Comparison of ENCODE assay signal across 8 mouse cellular contexts in genomic region chr15:90678985-90679759, GRCm38 (mm10). TPM values are rescaled to one million over a fixed set of nuclear protein-coding genes. Genes with fewer than 3 reads are reported as not detected.
A peak's percentile ranks its signal among the peaks of the same experiment; 100 is the strongest.
DNase-seq lines count a peak whose midpoint lies in the region; ATAC-seq and TF ChIP-seq lines count a peak whose summit lies in the region.

Cpne8 (minus strand) TSS chr15:90679432.

- peak within 1 kb of the TSS; percentile 48 for H3K9ac ChIP-seq in embryonic facial prominence, embryonic 11.5 days (replicated peaks; ENCODE audit: low read length)
- H3K9ac ChIP-seq in limb, embryonic 11.5 days (ENCODE audit: low read length), result peak within 1 kb of the TSS; percentile 60
- H3K9ac ChIP-seq in midbrain, embryonic 11.5 days (ENCODE audit: low read length), result peak within 1 kb of the TSS; percentile 61

- peak; percentile 72 for ATAC-seq in embryonic facial prominence, embryonic 11.5 days (replicated peaks; ENCODE audit: insufficient number of reproducible peaks, low FRiP score, low TSS enrichment, low read depth)
- ATAC-seq in limb, embryonic 11.5 days (ENCODE audit: insufficient number of reproducible peaks, low FRiP score, low TSS enrichment, low read depth), result peak; percentile 69
- ATAC-seq in midbrain, embryonic 11.5 days (ENCODE audit: low FRiP score), result peak; percentile 85

- under 1% methylated on average over 50 of the region's 56 CpGs for WGBS in embryonic facial prominence, embryonic 11.5 days
- WGBS in limb, embryonic 11.5 days, result under 1% methylated on average over 51 of the region's 56 CpGs
- under 1% methylated on average over 40 of the region's 56 CpGs for WGBS in midbrain, embryonic 11.5 days
- 1% methylated on average over 51 of the region's 56 CpGs for WGBS in spleen, adult 2 months

- TF ChIP-seq CTCF in spleen, adult 2 months (IDR thresholded peaks at IDR 0.05; ENCODE audit: extremely low read depth, insufficient read depth, insufficient read length, insufficient replicate concordance), result no peak

- H3K9me3 ChIP-seq in embryonic facial prominence, embryonic 11.5 days (replicated peaks; ENCODE audit: control insufficient read depth, low read length), result no peaks in the 10 kb centered on the region
- no peaks in the 10 kb centered on the region for H3K9me3 ChIP-seq in limb, embryonic 11.5 days (ENCODE audit: control insufficient read depth, low read length)
- H3K9me3 ChIP-seq in midbrain, embryonic 11.5 days (ENCODE audit: control insufficient read depth, low read length), result no peaks in the 10 kb centered on the region

- no peaks in the 10 kb centered on the region for H3K4me1 ChIP-seq in embryonic facial prominence, embryonic 11.5 days (ENCODE audit: control insufficient read depth, insufficient read depth, low read length)
- H3K4me1 ChIP-seq in limb, embryonic 11.5 days (ENCODE audit: control insufficient read depth, insufficient read depth, low read length), result 0 out of 2 replicates have a peak, but pooled peaks cover 3% of the 10 kb centered on the region
- H3K4me1 ChIP-seq in midbrain, embryonic 11.5 days (ENCODE audit: control insufficient read depth, insufficient read depth, low read length), result peaks cover 7% of the 10 kb centered on the region
- no peaks in the 10 kb centered on the region for H3K4me1 ChIP-seq in spleen, adult 2 months (ENCODE audit: control insufficient read depth, insufficient read depth, insufficient read length)

- H3K27ac ChIP-seq in embryonic facial prominence, embryonic 11.5 days (replicated peaks; ENCODE audit: low read depth, low read length), result no peak within 1 kb of the TSS
- no peak within 1 kb of the TSS for H3K27ac ChIP-seq in limb, embryonic 11.5 days (replicated peaks; ENCODE audit: low read depth, low read length)
- no peak within 1 kb of the TSS for H3K27ac ChIP-seq in midbrain, embryonic 11.5 days (ENCODE audit: low read depth, low read length)
- H3K27ac ChIP-seq in spleen, adult 2 months (ENCODE audit: insufficient read depth, low read length), result no peak within 1 kb of the TSS

- no peak for TF ChIP-seq POLR2A in spleen, adult 2 months (IDR thresholded peaks at IDR 0.05; ENCODE audit: low read depth, low read length)

- DNase-seq in adrenal gland, postnatal 25 days, result peak; percentile 77
- DNase-seq in embryonic facial prominence, embryonic 11.5 days (ENCODE audit: low spot score), result peak; percentile 66
- DNase-seq in heart, adult 18-20 months, result peak; percentile 85 to 91
- DNase-seq in kidney, adult 18-20 months, result peak; percentile 80
- peak; percentile 74 for DNase-seq in limb, embryonic 11.5 days (ENCODE audit: low spot score)
- DNase-seq in midbrain, embryonic 11.5 days (ENCODE audit: low spot score, missing footprints), result peak; percentile 93
- DNase-seq in spleen, adult 2 months (ENCODE audit: low read depth in 1 of 2, low spot score in 2 of 2), result no peak
- DNase-seq in B cell, adult 2 months, result no peak

- H3K4me3 ChIP-seq in embryonic facial prominence, embryonic 11.5 days (ENCODE audit: low read depth, low read length), result peak within 1 kb of the TSS; percentile 62
- H3K4me3 ChIP-seq in limb, embryonic 11.5 days (ENCODE audit: low read depth, low read length), result peak within 1 kb of the TSS; percentile 55
- peak within 1 kb of the TSS; percentile 56 for H3K4me3 ChIP-seq in midbrain, embryonic 11.5 days (ENCODE audit: low read depth, low read length)
- peak within 1 kb of the TSS; percentile 53; the same call in 1 of the 2 replicates for H3K4me3 ChIP-seq in spleen, adult 2 months (ENCODE audit: extremely low read depth, insufficient read depth, insufficient read length)

- peaks cover 2% of the 10 kb centered on the region; the same call in 1 of the 2 replicates for H3K27me3 ChIP-seq in embryonic facial prominence, embryonic 11.5 days (ENCODE audit: control insufficient read depth, insufficient read depth, low read length)
- H3K27me3 ChIP-seq in limb, embryonic 11.5 days (ENCODE audit: control insufficient read depth, insufficient read depth, low read length), result 0 out of 2 replicates have a peak, but pooled peaks cover 2% of the 10 kb centered on the region
- H3K27me3 ChIP-seq in midbrain, embryonic 11.5 days (ENCODE audit: control insufficient read depth, insufficient read depth, low read length), result peaks cover 6% of the 10 kb centered on the region; the same call in 1 of the 2 replicates
- no peaks in the 10 kb centered on the region for H3K27me3 ChIP-seq in spleen, adult 2 months (ENCODE audit: control insufficient read depth, insufficient read depth, low read length)

- H3K36me3 ChIP-seq in embryonic facial prominence, embryonic 11.5 days (replicated peaks; ENCODE audit: control insufficient read depth, insufficient read depth, low read depth, low read length), result no peaks in the 10 kb centered on the region
- H3K36me3 ChIP-seq in limb, embryonic 11.5 days (ENCODE audit: control insufficient read depth, insufficient read depth, low read length), result no peaks in the 10 kb centered on the region
- no peaks in the 10 kb centered on the region for H3K36me3 ChIP-seq in midbrain, embryonic 11.5 days (ENCODE audit: control insufficient read depth, insufficient read depth, low read length)
- H3K36me3 ChIP-seq in spleen, adult 2 months (ENCODE audit: control insufficient read depth, insufficient read depth, low read length), result no peaks in the 10 kb centered on the region

- peak within 1 kb of the TSS; percentile 98 for H3K4me2 ChIP-seq in embryonic facial prominence, embryonic 11.5 days (ENCODE audit: low read depth, low read length)
- peak within 1 kb of the TSS; percentile 94 for H3K4me2 ChIP-seq in limb, embryonic 11.5 days (ENCODE audit: low read depth, severe bottlenecking)
- peak within 1 kb of the TSS; percentile 97 for H3K4me2 ChIP-seq in midbrain, embryonic 11.5 days

RNA-seq across cellular contexts. Expression of gene Cpne8, which starts in this region (rescaled TPM):
- 4.8 and 7.4 TPM in 2 replicates for total RNA-seq in adrenal gland, postnatal 25 days (2021)
- polyA plus RNA-seq in embryonic facial prominence, embryonic 11.5 days (2014; fragmentation: Nextera tagmentation; extraction: Ambion mirVana), result 5.9 and 7.7 TPM in 2 replicates
- 10 to 100 TPM in 1 of 2 experiments, 1 to 10 TPM in 1; 9.1 to 10.3 TPM for total RNA-seq in heart, adult 18-20 months (2021)
- 1.7 and 3.3 TPM in 2 replicates for polyA plus RNA-seq in limb, embryonic 11.5 days (2014; fragmentation: Nextera tagmentation; extraction: Ambion mirVana)
- 7.1 and 7.8 TPM in 2 replicates for polyA plus RNA-seq in midbrain, embryonic 11.5 days (2014; fragmentation: Nextera tagmentation; extraction: Ambion mirVana)
- polyA plus RNA-seq in spleen, adult 2 months (2012; rRNA removed), result 2.4 and 2.7 TPM in 2 replicates

Comparison
In these comparisons a context has a peak if more than half of its experiments do, and no peak if none do; other contexts are left out.
1. DNase-seq: peak in adrenal gland, postnatal 25 days (single experiment), embryonic facial prominence, embryonic 11.5 days (single experiment), heart, adult 18-20 months (2 of 2), kidney, adult 18-20 months (single experiment), limb, embryonic 11.5 days (single experiment) and midbrain, embryonic 11.5 days (single experiment); none in spleen, adult 2 months (0 of 2) and B cell, adult 2 months (0 of 2).
2. Peak in every context shown above with its lines, with median percentiles within 50 percentile points of each other: ATAC-seq, H3K4me2 ChIP-seq, H3K4me3 ChIP-seq and H3K9ac ChIP-seq.